Mouse (Mus musculus) kidney, adult 2 months (tissue): ENCODE results near the gene Drd1. TPM values are rescaled to one million over a fixed set of nuclear protein-coding genes. Genes with fewer than 3 reads are reported as not detected.

Experiments used
- DNase-seq: peaks from one replicate; pipeline ENCODE4 v3.0.0; 2021
- H3K27ac ChIP-seq: fragments of 200-500 bp; 2 replicates; pipeline ENCODE4 v1.5.1; 2012; ENCODE audit warnings: low read depth, low read length, control low read depth, inconsistent platforms; ENCODE audit not compliant: insufficient read depth
- H3K27me3 ChIP-seq: fragments of 200-500 bp; replicated peaks from 2 replicates; pipeline ENCODE4 v1.6.1; 2012; ENCODE audit warnings: mild to moderate bottlenecking, moderate library complexity, low read length, inconsistent platforms; ENCODE audit not compliant: control insufficient read depth, insufficient read depth
- H3K36me3 ChIP-seq: fragments of 200-500 bp; 2 replicates; pipeline ENCODE4 v1.6.1; 2012; ENCODE audit warnings: mild to moderate bottlenecking, moderate library complexity, low read length, inconsistent platforms; ENCODE audit not compliant: control insufficient read depth, insufficient read depth
- H3K4me1 ChIP-seq: fragments of 200-500 bp; 2 replicates; pipeline ENCODE4 v1.6.1; 2011; ENCODE audit warnings: low read length; ENCODE audit not compliant: control insufficient read depth, insufficient read depth
- H3K4me3 ChIP-seq: fragments of 200-500 bp; 2 replicates; pipeline ENCODE4 v1.5.1; 2011; ENCODE audit warnings: mild to moderate bottlenecking, low read depth, low read length, control low read depth; ENCODE audit not compliant: insufficient read depth
- CTCF ChIP-seq: fragments of 200-500 bp; conservative IDR thresholded peaks from 2 replicates; pipeline ENCODE4 v1.5.1; 2011; ENCODE audit warnings: low read depth, mild to moderate bottlenecking, control low read depth, low read length, moderate library complexity, mixed read lengths; ENCODE audit not compliant: insufficient read depth, insufficient read length
- POLR2A ChIP-seq: fragments of 200-500 bp; IDR thresholded peaks from one replicate; pipeline ENCODE4 v1.6.1; 2011; ENCODE audit warnings: low read depth, low read length, control low read depth
- WGBS: fragments of 180-500 bp; shearing (Covaris S2); methylation state at CpG from one replicate; pipeline ENCODE4 v1.1.7; 2018; 5-methylcytosine and 5-hydroxymethylcytosine counted together
- polyA plus RNA-seq: library from polyadenylated mRNA; depleted of rRNA; stranded (reverse); fragments of >200 nt; gene quantifications from 2 replicates; pipeline ENCODE4 v1.2.3, GENCODE M21; 2012

The Drd1 gene
- polyA plus RNA-seq, 1 experiment: 0.02 TPM

- no peak for DNase-seq
- Histone ChIP-seq H3K27me3 (no peaks in the 10 kb centered on the region), H3K36me3 (peaks cover 2% of the 10 kb centered on the region), H3K27ac (no peak overlapping the region), H3K4me3 (no peak overlapping the region), H3K4me1 (peaks cover 3% of the 10 kb centered on the region; the same call in 1 of the 2 replicates)
- 85% methylated on average over 8 of the region's 8 CpGs for WGBS
- no peak for TF ChIP-seq CTCF
- TF ChIP-seq POLR2A: no peak
Observed at GRCm38 (mm10) chr13:54095721-54096120, 40.2 kb upstream of the Drd1 start.

- peak; percentile 8 for DNase-seq
- peaks cover 2% of the 10 kb centered on the region for H3K36me3 ChIP-seq
- H3K4me3 ChIP-seq: no peak overlapping the region
- no peak overlapping the region for H3K27ac ChIP-seq
- no peaks in the 10 kb centered on the region for H3K27me3 ChIP-seq
- TF ChIP-seq POLR2A (no peak), CTCF (no peak)
- H3K4me1 ChIP-seq: peaks cover 3% of the 10 kb centered on the region; the same call in 1 of the 2 replicates
- 65% methylated on average over 6 of the region's 6 CpGs for WGBS
Observed at GRCm38 (mm10) chr13:54094963-54095362, 39.5 kb upstream of the Drd1 start.

GRCm38 (mm10) chr13:54094349-54094748, 38.8 kb upstream of the Drd1 start:
- WGBS: 73% methylated on average over 4 of the region's 4 CpGs
- DNase-seq: no peak
- H3K36me3 ChIP-seq: peaks cover 2% of the 10 kb centered on the region
- peaks cover 3% of the 10 kb centered on the region; the same call in 1 of the 2 replicates for H3K4me1 ChIP-seq
- H3K4me3 ChIP-seq: no peak overlapping the region
- TF ChIP-seq POLR2A: no peak
- TF ChIP-seq CTCF: no peak
- no peaks in the 10 kb centered on the region for H3K27me3 ChIP-seq
- H3K27ac ChIP-seq: no peak overlapping the region

GRCm38 (mm10) chr13:54091719-54092118, 36.2 kb upstream of the Drd1 start:
- TF ChIP-seq POLR2A: no peak
- TF ChIP-seq CTCF: no peak
- DNase-seq: no peak
- Histone ChIP-seq H3K4me1 (no peaks in the 10 kb centered on the region), H3K27ac (no peak overlapping the region), H3K4me3 (no peak overlapping the region), H3K27me3 (no peaks in the 10 kb centered on the region), H3K36me3 (peaks cover 2% of the 10 kb centered on the region)
- WGBS: 84% methylated on average over 6 of the region's 6 CpGs

GRCm38 (mm10) chr13:54085266-54085665, 29.8 kb upstream of the Drd1 start:
- Histone ChIP-seq H3K27me3 (no peaks in the 10 kb centered on the region), H3K4me1 (peaks cover 8% of the 10 kb centered on the region; the same call in 1 of the 2 replicates), H3K36me3 (no peaks in the 10 kb centered on the region; the same call in none of the 2 replicates), H3K27ac (no peak overlapping the region), H3K4me3 (no peak overlapping the region)
- TF ChIP-seq CTCF: no peak
- no peak for TF ChIP-seq POLR2A
- DNase-seq: no peak
- WGBS: 84% methylated on average over 18 of the region's 18 CpGs

- DNase-seq: no peak
- Histone ChIP-seq H3K4me3 (no peak overlapping the region), H3K27ac (no peak overlapping the region), H3K36me3 (no peaks in the 10 kb centered on the region; the same call in none of the 2 replicates), H3K4me1 (peaks cover 12% of the 10 kb centered on the region; the same call in 1 of the 2 replicates), H3K27me3 (no peaks in the 10 kb centered on the region)
- WGBS: 83% methylated on average over 5 of the region's 5 CpGs
- TF ChIP-seq CTCF: no peak
- no peak for TF ChIP-seq POLR2A
Observed at GRCm38 (mm10) chr13:54084826-54085225, 29.3 kb upstream of the Drd1 start.

GRCm38 (mm10) chr13:54084178-54084577, 28.7 kb upstream of the Drd1 start:
- 33% methylated on average over 4 of the region's 4 CpGs for WGBS
- no peaks in the 10 kb centered on the region for H3K27me3 ChIP-seq

GRCm38 (mm10) chr13:54082946-54083345, 27.4 kb upstream of the Drd1 start:
- 46% methylated on average over 5 of the region's 5 CpGs for WGBS

More at GRCm38 (mm10) chr13:54084178-54084577, 28.7 kb upstream of the Drd1 start:
- no peak overlapping the region for H3K27ac ChIP-seq
- H3K4me1 ChIP-seq: peaks cover 18% of the 10 kb centered on the region; the same call in 1 of the 2 replicates
- TF ChIP-seq CTCF: no peak
- no peak for TF ChIP-seq POLR2A
- no peaks in the 10 kb centered on the region; the same call in none of the 2 replicates for H3K36me3 ChIP-seq
- DNase-seq: no peak
- no peak overlapping the region for H3K4me3 ChIP-seq

More at GRCm38 (mm10) chr13:54082946-54083345, 27.4 kb upstream of the Drd1 start:
- Histone ChIP-seq H3K27me3 (no peaks in the 10 kb centered on the region), H3K36me3 (no peaks in the 10 kb centered on the region; the same call in none of the 2 replicates), H3K4me1 (peaks cover 27% of the 10 kb centered on the region), H3K27ac (no peak overlapping the region), H3K4me3 (no peak overlapping the region)
- DNase-seq: no peak
- TF ChIP-seq CTCF (no peak), POLR2A (no peak)
